Mouse (Mus musculus) gastrocnemius, postnatal 14 days (tissue): ENCODE measurements around the gene Gm10310. TPM values are rescaled to one million over a fixed set of nuclear protein-coding genes. Genes with fewer than 3 reads are reported as not detected.
"Not testable (repeated sequence)": the region's sequence is repeated elsewhere in the genome, so short reads cannot be mapped to it uniquely, and the experiment has no call there.

Source experiments
- DNase-seq: peaks from one replicate; pipeline ENCODE4 v3.0.0; 2021; ENCODE audit warnings: mixed read lengths
- intact Hi-C: fragments of 180-260 bp; cut with DNase I; formaldehyde crosslinking; loops from one replicate; pipeline ENCODE4 v1.15.1; 2025; ENCODE audit warnings: low total_unique reads
- long read RNA-seq, 2 experiments: library from polyadenylated mRNA; stranded (forward); transcript quantifications; one replicate each; pipeline ENCODE4 v2.0.0; 2021
- total RNA-seq, 2 experiments: library from RNA; stranded (reverse); gene quantifications; 2 replicates each; pipeline ENCODE4 v1.2.3; 2021

Gene Gm10310
- total RNA-seq, result not detected
- long read RNA-seq, experiment 1, result 0 reads
- long read RNA-seq, experiment 2, result 0 reads

DNA sequence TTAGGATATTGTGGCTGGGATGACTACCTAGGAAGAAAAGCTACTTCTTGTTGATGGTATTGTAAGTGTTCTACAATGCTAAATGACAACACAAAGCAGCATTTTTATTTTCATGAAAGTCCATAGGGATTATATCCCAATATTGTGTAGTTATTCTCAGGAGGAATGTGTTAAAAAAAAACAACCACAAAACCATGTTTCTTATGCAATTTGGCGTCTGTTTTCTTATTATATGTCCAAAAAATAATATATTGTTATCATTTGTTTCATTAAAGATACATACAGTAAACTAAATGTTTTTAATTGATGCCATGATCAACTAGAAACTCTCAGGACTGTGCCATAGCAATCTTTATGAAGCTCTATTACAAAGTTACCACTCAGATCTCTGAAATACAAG, at the start of gene Gm10310:
Gene Gm10310 (minus strand): TSS at position 101 of the 400 bp plus-strand sequence.
- intact Hi-C loops, DNase-seq: not testable (repeated sequence)

GRCm38 (mm10) chr10:130030048-130030447, 45.2 kb upstream of the Gm10310 start, which contains the start of gene Olfr821:
Olfr821 (plus strand) TSS chr10:130030348.
- DNase-seq, result no peak
- intact Hi-C loops, result no loop called here

DNA sequence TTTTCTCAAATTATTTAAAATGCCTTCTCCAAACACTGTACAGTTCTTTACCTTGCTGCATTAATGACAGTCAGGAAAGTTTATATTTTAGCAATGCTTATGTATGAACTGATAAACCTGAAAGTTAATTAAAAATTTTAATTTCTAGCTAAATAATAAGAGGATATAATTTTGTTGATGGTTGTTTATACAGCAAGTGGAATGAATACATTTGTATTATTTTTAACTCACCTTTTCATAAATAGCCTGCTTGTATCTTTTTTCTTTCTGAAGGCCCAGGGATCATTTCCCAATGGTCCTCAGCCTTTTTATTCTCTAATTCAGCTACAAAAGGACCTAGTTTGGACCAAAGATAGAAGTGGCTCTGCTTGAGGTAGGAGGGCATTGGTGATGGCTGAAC, 27.5 kb upstream of the Gm10310 start, which contains the start of gene Olfr820:
Gene Olfr820 (plus strand): TSS at position 301 of the 400 bp plus-strand sequence.
- no peak for DNase-seq
- intact Hi-C loops, result no loop called here

- DNase-seq, intact Hi-C loops: not testable (repeated sequence)
Measured at GRCm38 (mm10) chr10:130005366-130005765, 20.5 kb upstream of the Gm10310 start.

DNA sequence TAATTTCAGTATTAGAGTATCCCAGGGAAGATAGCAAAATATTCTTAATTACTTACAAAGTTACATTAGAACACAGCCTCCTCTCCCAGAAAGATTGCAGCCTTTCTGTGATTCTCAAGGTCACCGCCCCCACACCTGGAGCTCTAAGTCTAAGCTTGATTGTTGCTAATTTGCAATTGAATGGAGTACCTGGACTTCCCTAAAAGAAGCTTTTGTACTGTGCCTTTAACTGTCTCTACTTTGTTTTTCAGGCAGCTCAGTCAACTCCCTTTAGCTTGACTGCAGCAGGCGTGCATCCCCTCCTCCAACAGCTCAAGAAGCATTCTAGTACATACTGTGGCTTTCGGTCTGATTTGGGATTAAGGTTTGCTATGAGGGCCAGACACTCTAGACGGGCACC, 19.2 kb upstream of the Gm10310 start:
- DNase-seq, intact Hi-C loops: not testable (repeated sequence)

DNA sequence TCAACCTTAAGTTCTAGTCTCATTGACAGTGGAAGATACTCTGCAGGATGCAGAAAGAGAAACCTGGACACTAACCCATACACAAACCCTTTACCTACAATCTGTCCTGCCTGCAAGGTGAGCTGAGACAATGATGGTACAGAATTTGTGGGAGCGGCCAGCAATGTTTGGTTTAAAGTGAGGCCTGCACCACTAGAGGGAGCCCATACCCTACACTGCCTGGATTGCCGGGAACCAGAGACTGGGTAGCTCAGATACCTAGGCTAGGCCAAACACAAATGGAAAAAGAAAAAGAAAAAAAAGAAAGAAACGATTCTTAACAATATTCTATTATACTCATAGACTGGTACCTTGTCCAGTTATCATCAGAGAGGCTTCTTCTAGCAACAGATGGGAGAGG, 3.0 kb downstream of the Gm10310 start:
- DNase-seq, intact Hi-C loops: not testable (repeated sequence)

DNA sequence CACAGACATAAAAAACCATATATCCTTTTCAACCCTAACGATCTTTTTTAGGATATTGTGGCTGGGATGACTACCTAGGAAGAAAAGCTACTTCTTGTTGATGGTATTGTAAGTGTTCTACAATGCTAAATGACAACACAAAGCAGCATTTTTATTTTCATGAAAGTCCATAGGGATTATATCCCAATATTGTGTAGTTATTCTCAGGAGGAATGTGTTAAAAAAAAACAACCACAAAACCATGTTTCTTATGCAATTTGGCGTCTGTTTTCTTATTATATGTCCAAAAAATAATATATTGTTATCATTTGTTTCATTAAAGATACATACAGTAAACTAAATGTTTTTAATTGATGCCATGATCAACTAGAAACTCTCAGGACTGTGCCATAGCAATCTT, 8.8 kb downstream of the Gm10310 start, which contains the start of gene Olfr247:
Gene Olfr247 (minus strand): TSS at position 101 of the 400 bp plus-strand sequence.
- DNase-seq, intact Hi-C loops: not testable (repeated sequence)

GRCm38 (mm10) chr10:129972994-129973393, 11.9 kb downstream of the Gm10310 start:
- intact Hi-C loops, DNase-seq: not testable (repeated sequence)

- intact Hi-C loops, DNase-seq: not testable (repeated sequence)
Measured at GRCm38 (mm10) chr10:129967166-129967565, 17.7 kb downstream of the Gm10310 start, which contains the start of gene Olfr819. Olfr819 (minus strand) TSS chr10:129967266.

DNA sequence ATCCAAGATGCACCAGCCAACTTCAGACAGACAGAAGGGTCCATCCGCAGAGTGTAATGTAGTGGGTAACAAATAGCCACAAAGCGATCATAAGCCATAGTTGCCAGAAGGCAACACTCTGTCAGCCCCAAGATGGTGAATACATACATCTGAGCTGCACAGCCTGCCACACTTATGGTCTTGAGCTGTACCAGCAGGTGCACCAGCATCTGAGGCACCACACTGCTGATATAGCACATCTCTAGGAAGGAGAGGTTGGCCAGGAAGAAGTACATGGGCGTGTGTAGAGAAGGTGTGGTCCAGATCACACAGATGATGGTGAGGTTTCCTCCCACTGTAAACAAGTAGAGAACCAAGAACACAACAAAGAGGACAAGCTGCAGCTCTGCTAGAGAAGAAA, 18.6 kb downstream of the Gm10310 start:
- intact Hi-C loops, DNase-seq: not testable (repeated sequence)

- intact Hi-C loops, result no loop called here
- DNase-seq, result no peak
Measured at GRCm38 (mm10) chr10:129949000-129949399, 35.9 kb downstream of the Gm10310 start, which contains the start of gene Olfr818. Olfr818 (minus strand) TSS chr10:129949100.

Other genes with a start within 250 kb of the Gm10310 start
- gene Olfr806, start 243.1 kb downstream of the Gm10310 start, total RNA-seq, result not detected
- gene Olfr807, start 227.3 kb downstream of the Gm10310 start, total RNA-seq, result not detected
- gene Olfr808, start 219.6 kb downstream of the Gm10310 start, total RNA-seq, result not detected
- not detected for gene Olfr809, start 210.4 kb downstream of the Gm10310 start, total RNA-seq
- not detected for gene Olfr810, start 190.1 kb downstream of the Gm10310 start, total RNA-seq
- gene Olfr811, start 180.7 kb downstream of the Gm10310 start, total RNA-seq, result not detected
- not detected for gene Olfr812, start 139.0 kb downstream of the Gm10310 start, total RNA-seq
- not detected for gene Olfr813, start 129.7 kb downstream of the Gm10310 start, total RNA-seq
- gene Olfr814, start 105.2 kb downstream of the Gm10310 start, total RNA-seq, result not detected
- not detected for gene Olfr815, start 79.2 kb downstream of the Gm10310 start, total RNA-seq
- gene Olfr816, start 69.5 kb downstream of the Gm10310 start, total RNA-seq, result not detected
- not detected for gene Olfr818, start 36.0 kb downstream of the Gm10310 start, total RNA-seq
- not detected for gene Olfr819, start 17.8 kb downstream of the Gm10310 start, total RNA-seq
- not detected for gene Olfr247, start 8.9 kb downstream of the Gm10310 start, total RNA-seq
- gene Olfr820, start 27.6 kb upstream of the Gm10310 start, total RNA-seq, result not detected
- gene Olfr821, start 45.3 kb upstream of the Gm10310 start, total RNA-seq, result not detected
- gene Olfr822, start 86.1 kb upstream of the Gm10310 start, total RNA-seq, result not detected
- gene Olfr823, start 130.3 kb upstream of the Gm10310 start, total RNA-seq, result not detected
- gene Olfr824, start 144.9 kb upstream of the Gm10310 start, total RNA-seq, result not detected
- gene Olfr825, start 181.7 kb upstream of the Gm10310 start, total RNA-seq, result not detected
- not detected for gene Olfr826, start 199.1 kb upstream of the Gm10310 start, total RNA-seq
- not detected for gene Olfr827, start 229.3 kb upstream of the Gm10310 start, total RNA-seq